Mouse (Mus musculus): ENCODE data around the gene Eya3. TPM values are rescaled to one million over a fixed set of nuclear protein-coding genes. Genes with fewer than 3 reads are reported as not detected.
"Not testable (repeated sequence)": the region's sequence is repeated elsewhere in the genome, so short reads cannot be mapped to it uniquely, and the experiment has no call there.

Eya3 gene
- total RNA-seq (2021): 10 to 100 TPM; 13.5 to 16.8 TPM
- long read RNA-seq, experiment 1, full-length matches to known transcripts: 3 of 8 reads
- long read RNA-seq, experiment 1, partial matches to known transcripts: 1 of 8 reads
- long read RNA-seq, experiment 1, other reads (novel, unspliced or antisense): 4 of 8 reads
- long read RNA-seq, experiment 2, partial matches to known transcripts: 0 of 2 reads
- long read RNA-seq, experiment 2, other reads (novel, unspliced or antisense): 2 of 2 reads

DNA sequence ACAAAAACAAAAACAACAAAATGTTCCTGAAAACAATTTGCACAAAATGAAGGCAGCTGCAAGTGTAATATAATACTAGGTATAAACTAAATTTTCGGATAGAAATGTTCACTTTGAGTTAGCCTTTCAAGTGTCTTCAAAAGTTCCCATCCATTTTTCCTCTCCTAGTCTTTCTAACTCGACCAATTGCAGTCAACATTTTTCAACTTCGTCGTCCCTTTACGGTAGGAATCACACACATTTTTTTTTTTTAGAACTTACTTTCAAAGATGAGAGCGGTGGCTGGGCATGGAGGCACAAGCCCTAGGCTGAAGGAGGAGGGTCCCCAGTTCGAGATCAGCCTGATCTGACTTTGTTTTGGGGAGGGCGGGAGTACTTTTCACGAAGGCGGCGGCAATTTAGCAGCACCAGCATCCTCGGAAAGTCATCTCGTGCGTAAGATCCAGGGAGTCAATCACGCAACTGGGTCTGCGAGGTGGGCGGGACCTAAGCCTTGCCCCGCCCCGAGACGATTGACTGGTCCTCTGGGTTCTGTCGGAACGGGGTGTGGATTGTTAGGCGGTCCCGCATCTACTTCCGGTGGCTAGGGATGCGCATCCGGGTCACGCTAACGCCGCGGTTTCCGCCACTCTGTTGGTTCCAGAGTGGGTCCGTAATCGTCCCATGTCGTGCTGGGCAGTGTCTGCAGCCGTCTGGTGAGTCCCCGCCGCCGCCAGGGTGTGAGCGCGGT is at the start of gene Eya3:
Gene Eya3, plus strand, starts transcription at position 527 of the 730 bp plus-strand sequence.
- DNase-seq: peak; percentile 96

DNA sequence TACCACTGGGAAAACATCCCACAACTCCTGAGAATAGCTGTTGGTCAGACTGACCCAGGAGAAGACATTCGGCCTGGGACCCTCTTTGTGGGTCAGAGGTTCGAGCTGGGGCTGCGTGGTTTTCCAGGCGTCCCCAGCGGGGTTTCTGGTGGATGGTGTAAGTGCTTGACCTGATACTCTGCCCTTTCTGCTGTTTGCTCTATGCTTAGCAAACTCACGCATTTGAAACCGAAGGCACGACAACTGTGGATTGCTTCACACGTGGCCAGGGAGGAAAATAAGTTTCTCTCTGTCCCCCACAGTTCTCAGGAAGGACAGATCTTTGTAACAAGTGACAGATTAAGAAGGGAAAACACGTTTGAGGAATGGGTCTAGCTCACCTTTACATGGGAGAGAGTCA is 48.1 kb upstream of the Eya3 start:
- DNase-seq: no peak

DNA sequence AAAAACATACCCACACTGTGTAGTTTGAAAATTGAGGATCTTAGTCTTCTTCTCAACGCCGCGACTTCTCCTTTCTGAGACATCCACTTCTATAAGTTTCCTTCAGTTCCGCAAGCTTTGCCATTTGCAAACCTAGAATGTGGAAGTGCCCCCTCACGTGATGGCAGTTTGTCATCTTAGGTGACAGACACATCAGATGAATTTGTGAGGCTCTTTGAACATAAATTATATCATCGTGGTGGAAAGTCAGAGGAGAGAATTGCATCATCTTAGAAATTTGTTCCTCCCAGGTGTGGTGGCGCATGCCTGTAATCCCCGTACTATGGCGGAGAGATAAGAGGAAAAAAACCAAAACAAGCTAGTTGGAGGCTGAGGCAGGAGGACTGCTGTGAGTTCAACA is 45.8 kb upstream of the Eya3 start:
- no peak for DNase-seq

DNA sequence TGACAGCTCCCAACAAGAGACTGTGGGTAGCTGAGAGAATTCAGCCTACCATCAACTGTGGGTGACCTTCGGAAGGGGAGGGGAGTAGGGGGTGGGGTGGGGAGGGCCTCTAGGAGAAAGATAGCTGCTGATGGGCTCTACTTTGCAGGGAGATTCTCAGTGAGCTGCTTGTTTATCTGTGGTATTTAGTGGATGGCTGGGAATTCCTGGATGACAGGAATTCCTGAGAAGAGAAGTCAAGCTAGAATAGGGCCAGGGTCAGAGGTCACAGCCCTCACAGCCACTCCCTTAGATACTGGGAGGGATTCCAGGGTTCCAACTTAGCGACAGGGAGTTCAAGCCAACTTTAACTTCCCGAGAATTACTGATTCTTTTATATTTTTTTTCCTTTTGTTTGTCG is 44.6 kb upstream of the Eya3 start:
- DNase-seq: no peak

DNA sequence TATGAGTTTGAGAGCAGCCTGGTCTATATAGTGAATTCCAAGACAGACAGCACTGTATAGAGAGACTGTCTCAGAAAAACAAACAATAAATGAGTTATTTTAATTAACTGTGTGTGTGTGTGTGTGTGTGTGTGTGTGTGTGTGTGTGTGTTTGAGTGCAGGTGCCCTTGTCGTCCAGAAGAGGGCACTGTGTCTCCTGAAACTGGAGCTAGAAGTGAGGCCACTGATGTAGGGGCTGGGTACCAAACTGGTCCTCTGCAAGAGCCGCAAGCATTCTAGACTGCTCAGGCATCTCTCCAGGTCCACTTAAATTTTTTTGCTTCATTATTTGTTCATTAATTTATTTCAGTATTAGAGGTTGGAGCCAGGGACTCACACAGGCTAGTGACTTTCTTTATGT is 39.9 kb upstream of the Eya3 start:
- no peak for DNase-seq

DNA sequence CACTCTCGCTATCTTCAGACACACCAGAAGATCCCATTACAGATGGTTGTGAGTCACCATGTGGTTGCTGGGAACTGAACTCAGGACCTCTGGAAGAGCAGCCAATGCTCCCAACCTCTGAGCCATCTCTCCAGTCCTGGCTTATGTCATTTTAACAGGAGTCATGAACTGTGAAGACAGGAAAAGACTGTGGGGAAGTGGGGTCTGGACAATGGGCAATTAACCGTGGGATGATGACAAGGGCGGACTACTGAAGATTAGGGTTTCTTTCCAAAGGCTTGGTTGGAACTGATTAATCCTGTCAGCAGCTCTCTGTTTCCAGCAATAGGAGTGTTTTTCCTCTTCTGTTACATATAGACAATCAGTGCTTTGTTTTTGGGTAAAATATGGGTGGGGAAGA is 39.0 kb upstream of the Eya3 start:
- no peak for DNase-seq

DNA sequence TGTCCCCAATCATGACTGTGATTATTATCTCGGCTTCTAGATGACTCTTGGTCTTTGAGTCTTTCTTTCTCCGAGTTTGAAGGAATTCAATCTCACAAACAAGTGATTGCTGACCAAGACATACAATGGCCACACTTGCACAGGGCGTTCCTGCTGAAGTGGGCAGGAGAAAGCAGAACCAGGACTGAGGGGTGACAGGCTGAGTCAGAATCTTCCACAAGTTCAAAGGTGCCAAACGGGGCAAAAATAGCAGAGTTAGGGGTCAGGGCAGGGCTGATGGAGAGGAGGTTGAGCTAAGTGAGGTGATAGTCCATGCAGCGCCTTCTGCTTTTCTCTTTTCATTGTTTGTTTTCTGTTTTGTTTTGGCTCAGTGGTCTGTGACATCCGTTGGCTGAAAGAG is 38.3 kb upstream of the Eya3 start:
- no peak for DNase-seq

DNA sequence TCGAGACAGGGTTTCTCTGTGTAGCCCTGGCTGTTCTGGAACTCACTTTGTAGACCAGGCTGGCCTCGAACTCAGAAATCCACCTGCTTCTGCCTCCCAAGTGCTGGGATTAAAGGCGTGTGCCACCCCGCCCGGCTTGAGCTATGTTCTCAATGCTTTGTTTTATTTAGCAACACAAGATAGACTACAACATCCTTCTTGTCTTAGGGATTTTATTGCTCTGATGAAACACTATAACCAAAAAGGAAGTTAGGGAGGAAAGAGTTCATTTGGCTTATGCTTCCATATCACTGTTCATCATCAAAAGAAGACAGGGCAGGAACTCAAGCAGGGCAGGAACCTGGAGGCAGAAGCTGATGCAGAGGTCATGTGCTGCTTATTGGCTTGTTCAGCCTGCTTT is 37.5 kb upstream of the Eya3 start:
- not testable (repeated sequence) for DNase-seq

DNA sequence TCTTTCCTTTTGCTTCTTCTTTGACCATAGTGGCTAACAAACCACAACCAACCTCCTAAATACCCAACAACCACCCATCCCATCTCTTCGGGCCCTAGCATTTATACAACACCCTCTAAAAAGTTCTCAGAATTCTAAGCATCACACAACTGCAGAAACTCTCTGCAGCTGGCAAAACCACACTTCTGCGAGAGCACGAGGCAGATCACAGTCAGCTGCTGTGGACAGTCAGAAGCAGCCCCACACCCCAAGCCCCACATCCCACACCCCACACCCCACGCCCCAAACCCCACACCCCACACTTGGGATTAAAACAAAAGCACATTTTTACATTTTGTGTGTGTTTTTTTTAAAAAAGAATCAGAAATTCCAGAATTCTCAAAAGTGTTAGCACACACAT is 35.3 kb upstream of the Eya3 start:
- DNase-seq: no peak

DNA sequence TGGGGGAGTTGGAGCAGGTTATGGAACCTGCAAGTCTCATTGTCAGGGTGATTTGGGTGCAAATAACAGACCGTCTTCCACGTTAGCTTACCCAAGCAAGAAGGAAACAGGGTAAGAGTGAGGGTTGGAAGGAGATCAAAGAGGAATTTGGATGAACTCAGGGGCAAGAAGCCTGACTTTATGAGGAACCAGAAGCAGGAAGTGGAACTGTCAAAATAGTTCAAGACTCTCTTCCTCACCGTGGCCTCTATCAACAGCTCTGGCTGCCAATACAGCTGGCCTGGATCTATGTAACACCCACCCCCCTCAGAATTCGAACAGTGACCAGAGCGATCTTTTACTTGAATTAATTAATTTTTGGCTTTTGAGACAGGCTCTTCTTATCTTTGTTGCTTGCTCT is 33.0 kb upstream of the Eya3 start:
- no peak for DNase-seq

DNA sequence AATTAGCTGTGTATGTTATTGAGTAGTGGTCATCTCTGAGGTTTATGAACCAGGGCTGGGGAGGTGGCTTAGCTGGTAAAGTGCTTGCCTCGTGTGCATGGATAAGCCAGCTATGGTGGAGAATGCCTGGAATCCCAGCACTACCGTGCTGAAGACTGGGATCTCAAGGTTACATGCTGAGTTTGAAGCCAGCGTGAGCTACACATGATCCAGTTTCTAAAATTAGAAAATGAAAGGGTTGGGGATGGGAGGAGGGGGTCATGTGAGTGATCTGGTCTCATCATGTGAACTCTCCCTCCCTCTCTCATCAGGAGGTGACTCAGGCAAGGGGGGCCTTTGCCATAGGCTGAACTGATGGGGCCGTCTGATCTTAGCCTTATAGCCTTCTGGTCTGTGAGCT is 30.6 kb upstream of the Eya3 start:
- no peak for DNase-seq

DNA sequence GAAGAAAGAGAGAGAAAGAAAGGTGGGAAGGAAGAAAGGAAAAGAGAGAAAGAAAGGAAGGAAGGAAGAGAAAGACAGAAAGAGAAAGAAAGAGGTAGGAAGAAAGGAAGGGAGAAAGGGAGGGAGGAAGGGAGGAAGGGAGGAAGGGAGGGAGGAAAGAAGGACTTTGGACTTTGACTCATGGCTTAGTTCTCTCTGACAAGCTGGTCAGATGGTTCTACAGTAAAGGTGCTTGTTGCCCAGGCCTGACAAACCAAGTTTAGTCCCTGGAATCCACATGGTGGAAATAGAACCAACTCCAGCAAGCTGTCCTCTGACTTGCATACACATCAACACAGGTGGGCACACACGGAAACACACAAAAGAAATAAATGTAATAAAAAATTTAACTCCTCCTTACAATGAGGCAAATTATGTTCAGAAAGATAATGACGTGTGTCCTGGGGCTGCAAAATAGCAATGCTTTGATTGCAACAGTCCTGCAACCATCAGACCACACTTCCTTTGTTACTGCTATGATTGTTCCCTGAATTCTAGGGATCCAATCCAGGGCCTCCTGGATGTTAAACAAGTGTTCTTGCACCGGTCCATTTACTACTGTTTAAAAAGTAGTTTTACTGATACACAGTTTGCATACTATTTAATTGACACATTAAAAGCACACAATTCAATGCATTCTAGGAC is 28.3 kb upstream of the Eya3 start:
- no peak for DNase-seq

DNA sequence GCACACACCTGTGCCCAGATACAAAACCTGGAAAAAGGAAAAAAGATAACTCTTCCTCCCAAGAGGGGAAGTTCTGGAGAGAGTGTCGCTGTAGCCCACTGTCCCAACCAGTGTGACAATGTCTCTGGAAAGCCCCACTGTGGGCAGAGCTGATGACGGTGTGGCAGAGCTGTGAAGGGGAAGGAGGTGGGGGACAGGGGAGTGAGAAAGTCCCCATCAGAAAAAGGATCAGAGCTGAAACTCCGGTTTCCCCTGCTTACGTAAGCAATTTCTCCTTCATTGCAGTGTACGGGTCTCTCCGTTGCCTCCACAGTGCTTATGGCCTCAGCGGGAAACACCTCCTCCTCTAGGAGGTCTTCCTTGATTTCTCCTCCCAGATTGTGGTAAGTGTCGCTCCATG is 27.5 kb upstream of the Eya3 start:
- DNase-seq: no peak

DNA sequence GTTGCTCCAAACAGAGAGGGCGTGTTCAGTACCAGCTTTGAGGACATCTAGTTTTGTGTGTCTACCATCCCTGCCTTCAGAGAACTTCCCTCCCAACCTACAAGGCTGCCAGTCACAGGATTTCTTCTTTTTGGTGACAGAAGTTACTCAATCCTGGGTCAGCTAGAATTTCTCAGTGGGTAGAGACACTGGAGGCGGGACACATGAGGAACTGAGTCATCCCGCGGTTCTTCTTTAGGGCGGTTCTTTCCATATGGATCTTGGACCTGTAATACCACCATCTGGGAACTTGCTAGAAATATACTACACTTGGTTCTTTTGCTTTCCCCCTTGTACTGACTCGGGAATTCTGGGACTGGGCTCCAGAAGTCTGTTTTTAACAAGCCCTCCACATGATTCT is 20.9 kb upstream of the Eya3 start:
- DNase-seq: no peak

DNA sequence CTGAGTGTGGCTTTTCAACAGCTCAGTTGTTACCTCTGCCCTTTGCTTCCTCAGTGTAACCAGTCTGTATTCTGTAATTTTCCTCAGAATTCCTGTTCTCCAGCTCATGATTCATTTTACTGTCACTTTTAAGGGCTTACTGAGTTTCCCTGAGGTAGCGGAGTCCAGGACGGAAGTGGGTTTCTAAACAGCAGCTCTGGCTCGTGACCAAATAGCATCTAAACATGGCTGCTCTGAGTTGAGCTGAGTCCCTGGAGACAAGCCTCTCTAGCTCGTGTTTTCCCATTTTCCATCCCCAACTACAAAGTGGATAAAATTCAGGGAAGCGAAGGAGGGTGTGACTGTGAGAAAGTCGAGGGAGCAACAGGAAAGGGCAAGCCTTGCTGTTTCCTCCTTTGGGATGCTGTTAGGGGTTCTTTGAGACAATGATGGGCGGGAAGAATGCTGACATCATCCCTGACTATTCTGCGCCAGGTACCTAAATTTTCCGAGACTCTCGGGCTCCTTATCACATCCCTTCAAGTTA is 19.9 kb upstream of the Eya3 start:
- DNase-seq: no peak

DNA sequence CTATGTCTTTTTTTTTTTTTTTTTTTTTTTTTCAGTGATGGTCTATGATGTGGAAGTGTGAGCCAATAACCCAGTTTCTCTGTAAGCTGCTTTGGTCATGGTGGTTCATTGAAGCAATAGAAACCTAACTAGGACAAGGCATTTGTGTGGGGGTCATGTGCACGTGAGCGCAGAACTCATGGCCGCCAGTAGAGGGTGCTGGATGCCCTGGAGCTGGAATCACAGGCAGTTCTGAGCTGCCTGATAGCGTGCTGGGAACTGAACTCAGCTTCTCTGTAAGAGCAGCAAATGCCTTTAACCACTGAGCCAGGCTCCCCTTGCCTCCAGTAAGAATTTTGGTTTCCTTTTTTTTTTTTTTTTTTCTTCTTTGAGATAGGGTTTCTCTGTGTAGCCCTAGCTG is 18.7 kb upstream of the Eya3 start:
- no peak for DNase-seq

DNA sequence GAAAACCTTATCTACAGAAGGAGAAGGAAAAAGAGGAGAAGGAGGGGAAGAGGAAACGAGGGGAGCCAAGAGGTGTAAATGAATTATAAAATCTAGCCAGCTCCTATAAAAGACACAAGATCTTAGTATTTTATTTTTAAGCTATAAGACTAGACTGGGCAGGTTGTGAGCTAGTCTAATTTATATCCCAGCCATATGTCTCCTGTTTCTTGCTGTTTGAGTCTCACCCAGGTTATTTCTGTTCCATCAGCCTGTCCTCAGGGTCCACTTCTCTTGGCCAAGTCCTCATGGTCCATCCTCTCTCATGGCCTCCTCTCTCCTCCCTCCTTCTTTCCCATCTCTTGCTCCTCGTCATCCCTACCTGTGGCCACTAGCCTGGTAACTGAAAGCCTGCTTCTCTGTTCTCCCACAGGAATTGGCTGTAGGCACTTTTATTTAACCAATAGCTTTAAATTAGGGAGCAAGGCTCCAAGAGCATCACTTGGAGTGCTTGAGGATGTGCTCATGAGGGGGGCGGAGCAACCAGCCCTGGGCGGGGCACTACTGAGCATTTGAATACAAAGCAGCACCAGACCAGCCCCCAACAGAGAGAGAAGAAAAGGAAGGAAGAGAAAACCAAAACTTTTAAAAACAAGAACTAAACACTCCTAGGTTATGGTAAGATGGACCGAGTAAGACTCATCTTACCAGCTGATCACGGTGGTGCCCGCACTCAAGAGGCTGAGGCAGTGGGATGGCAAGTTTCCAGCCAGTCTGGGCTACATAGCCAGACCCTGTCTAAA is 17.3 kb upstream of the Eya3 start:
- no peak for DNase-seq

DNA sequence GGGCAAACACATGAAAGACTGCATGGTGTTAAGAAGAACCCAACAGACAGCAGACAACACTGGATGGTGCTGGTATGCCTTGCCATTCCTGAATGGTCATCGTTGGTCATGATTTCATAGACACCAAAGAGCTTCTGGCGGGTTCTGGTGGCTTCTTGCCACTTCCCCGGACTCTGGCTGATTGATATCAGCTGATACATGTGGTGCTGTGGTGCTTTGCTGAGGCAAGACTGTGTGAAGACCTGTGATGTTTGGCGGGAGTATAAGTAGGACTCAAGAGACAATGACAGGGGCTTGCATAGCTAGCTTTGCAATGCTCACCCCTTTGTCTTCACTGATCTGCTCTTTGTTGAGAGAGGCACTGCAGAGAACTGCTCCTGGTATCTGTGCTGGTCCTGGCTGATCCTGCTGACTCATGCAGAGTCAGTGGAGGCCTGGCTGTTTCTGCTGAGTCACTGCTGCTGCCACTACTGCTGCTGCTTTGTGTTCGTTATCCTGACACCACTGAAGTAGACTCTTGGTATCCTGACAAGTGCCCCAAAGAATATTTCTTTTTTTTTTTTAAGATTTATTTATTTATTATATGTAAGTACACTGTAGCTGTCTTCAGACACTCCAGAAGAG is 14.6 kb upstream of the Eya3 start:
- DNase-seq: no peak

DNA sequence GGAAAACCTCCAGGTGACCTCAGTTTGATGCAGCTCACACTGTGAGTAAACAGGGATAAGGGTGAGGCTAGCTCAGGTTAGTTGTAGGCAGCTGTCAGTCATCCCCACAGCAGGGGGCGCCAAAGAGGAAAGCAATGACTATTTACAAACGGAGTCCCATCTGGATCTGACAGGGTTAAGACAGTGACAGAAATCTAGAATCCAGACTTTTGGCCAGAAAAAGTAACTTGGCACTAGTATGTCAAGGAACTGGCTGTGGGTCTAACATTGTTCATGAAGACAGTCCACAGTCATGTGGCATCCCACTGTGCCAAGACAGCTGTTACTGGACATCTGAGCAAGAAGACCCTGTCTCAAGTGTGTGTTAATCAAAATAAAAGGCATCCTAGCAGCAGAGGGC is 10.0 kb upstream of the Eya3 start:
- DNase-seq: peak; percentile 65

DNA sequence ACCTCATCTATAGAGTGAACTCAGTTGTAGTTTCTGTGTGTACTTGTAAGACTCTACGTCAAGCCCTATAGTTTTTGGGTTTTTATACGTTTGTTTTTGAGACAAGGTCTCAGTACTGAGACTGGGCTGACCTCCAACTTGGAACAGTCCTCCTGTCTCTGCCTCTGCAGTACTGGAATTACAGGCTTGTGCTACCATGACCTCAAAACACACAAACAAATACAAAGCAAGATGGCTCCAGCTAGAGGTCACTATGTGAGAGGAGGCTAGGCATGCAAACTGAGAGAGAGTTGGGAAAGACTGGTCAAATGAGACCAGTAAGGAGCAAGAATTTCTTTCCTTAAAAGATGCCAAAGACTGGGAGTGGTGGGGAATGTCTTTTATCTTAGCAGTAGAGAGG is 2.8 kb upstream of the Eya3 start:
- DNase-seq: no peak

DNA sequence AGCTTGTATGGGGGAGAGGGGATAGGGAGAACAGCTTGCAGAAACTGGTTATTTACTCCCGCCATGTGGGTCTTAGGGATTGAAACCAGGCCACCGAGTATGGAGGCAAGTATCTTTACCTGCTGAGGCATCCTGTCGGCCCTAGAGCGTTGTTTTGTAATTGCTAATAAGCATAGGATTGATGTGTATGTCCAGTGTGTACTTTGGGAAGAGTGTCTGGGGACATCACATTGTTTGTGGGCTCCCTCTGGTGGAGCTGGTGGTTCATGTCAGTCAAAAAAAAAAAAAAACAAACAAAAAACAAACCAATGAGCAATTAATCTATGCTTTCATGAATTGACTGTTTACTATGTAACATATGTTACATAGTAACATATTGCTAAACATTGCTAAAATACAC is 2.2 kb upstream of the Eya3 start:
- peak; percentile 24 for DNase-seq

DNA sequence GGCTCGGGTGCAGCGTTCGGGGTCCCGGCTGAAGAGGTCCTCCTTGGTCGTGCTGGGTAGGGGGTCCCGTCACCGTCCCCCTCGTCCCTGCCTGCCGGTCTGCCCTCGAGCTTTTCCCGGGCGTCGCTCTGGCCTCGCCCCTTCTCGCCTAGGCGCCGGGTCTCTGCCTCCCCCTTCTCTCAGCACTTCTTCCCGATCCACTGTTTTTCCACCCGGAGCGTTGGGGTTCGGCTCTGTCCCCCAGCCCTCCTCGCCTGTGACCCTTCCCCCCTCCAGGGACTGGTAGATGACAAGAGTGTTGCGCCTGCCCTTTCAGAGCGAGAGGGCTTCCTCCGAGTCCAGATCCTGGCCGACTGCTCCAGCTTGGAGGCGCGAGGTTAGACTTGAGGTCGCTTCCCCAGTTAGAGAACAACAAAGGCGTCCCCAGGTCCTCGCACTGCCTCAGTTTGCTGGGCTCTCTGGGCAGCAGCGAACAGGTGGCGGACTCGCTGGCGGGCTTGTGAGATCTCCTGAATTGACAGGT is 465 bp downstream of the Eya3 start:
- no peak for DNase-seq

Data from gastrocnemius, postnatal 10 days (tissue).